ENCODE assay signal across 25 mouse cellular contexts in the genomic region with DNA sequence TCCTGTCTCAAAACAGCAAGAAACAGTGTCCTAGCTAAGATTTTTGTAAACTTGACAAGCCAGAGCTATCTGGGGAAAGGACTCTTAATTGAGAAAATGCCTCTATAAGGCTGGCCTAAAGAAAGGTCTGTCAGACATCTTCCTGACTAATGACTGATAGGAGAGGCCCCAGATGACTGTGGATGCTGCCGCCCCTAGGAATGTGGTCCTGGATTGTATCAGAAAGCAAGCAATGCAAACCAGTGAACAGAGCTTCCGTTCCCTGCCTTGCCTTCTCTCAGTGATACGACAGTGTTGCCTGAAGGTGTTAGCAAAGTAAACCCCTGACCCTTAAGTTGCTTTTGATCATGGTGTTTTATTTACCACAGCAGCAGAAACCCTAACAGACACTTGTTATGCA. TPM values are rescaled to one million over a fixed set of nuclear protein-coding genes. Genes with fewer than 3 reads are reported as not detected.
DNase-seq lines count a peak whose midpoint lies in the region; ATAC-seq lines count a peak whose summit lies in the region.
"Had no signal": no experiment of that assay in that cellular context is flagged by ENCODE, and none has a peak within 500 bp of the region (broad histone marks: within the 10 kb centered on the region; RNA-seq: fewer than 3 reads in every experiment).

No protein-coding gene starts in this region.

- 8% methylated on average over 3 of the region's 3 CpGs for WGBS in heart, embryonic 13.5 days
- WGBS in liver, embryonic 13.5 days (ENCODE audit: insufficient replicate concordance) = 80% methylated on average over 3 of the region's 3 CpGs
- WGBS in liver, embryonic 12.5 days (ENCODE audit: insufficient replicate concordance) = 71% methylated on average over 3 of the region's 3 CpGs

- H3K4me3 ChIP-seq in heart, embryonic 13.5 days = no peak overlapping the region
- H3K4me3 ChIP-seq in liver, embryonic 13.5 days (replicated peaks) = no peak overlapping the region
- no peak overlapping the region for H3K4me3 ChIP-seq in liver, embryonic 12.5 days
- H3K4me3 ChIP-seq: forebrain, embryonic 10.5 days; hindbrain, embryonic 12.5 days; left cerebral cortex, adult 2 months; liver, embryonic 15.5 days; stomach, embryonic 15.5 days had no signal

- no peaks in the 10 kb centered on the region for H3K9me3 ChIP-seq in heart, embryonic 13.5 days
- H3K9me3 ChIP-seq in liver, embryonic 13.5 days (replicated peaks) = no peaks in the 10 kb centered on the region
- no peaks in the 10 kb centered on the region for H3K9me3 ChIP-seq in liver, embryonic 12.5 days (replicated peaks)
- H3K9me3 ChIP-seq: forebrain, embryonic 10.5 days; G1E; hindbrain, embryonic 12.5 days; liver, embryonic 15.5 days; stomach, embryonic 15.5 days had no signal

- no peak overlapping the region for H3K9ac ChIP-seq in heart, embryonic 13.5 days
- H3K9ac ChIP-seq in liver, embryonic 13.5 days = no peak overlapping the region
- H3K9ac ChIP-seq in liver, embryonic 12.5 days = no peak overlapping the region
- H3K9ac ChIP-seq: hindbrain, embryonic 12.5 days; liver, embryonic 15.5 days; stomach, embryonic 15.5 days had no signal

- H3K27me3 ChIP-seq in heart, embryonic 13.5 days (replicated peaks) = no peaks in the 10 kb centered on the region
- H3K27me3 ChIP-seq in liver, embryonic 13.5 days = no peaks in the 10 kb centered on the region
- H3K27me3 ChIP-seq in liver, embryonic 12.5 days (replicated peaks) = no peaks in the 10 kb centered on the region
- H3K27me3 ChIP-seq: CH12.LX; hindbrain, embryonic 12.5 days; liver, embryonic 15.5 days; stomach, embryonic 15.5 days had no signal

- H3K36me3 ChIP-seq in heart, embryonic 13.5 days = peaks cover 43% of the 10 kb centered on the region
- H3K36me3 ChIP-seq in liver, embryonic 13.5 days = peaks cover 28% of the 10 kb centered on the region
- H3K36me3 ChIP-seq in liver, embryonic 12.5 days = peaks cover 57% of the 10 kb centered on the region

- peak overlapping the region; percentile 79 for H3K27ac ChIP-seq in heart, embryonic 13.5 days (replicated peaks)
- H3K27ac ChIP-seq in liver, embryonic 13.5 days = peak overlapping the region; percentile 51; the same call in 1 of the 2 replicates
- H3K27ac ChIP-seq in liver, embryonic 12.5 days = no peak overlapping the region
- H3K27ac ChIP-seq: forebrain, embryonic 10.5 days; hindbrain, embryonic 12.5 days; kidney, postnatal 0 days; left cerebral cortex, adult 2 months; liver, embryonic 15.5 days; stomach, embryonic 15.5 days had no signal

- H3K4me2 ChIP-seq in heart, embryonic 13.5 days = peak overlapping the region; percentile 40
- H3K4me2 ChIP-seq in liver, embryonic 13.5 days = no peak overlapping the region
- no peak overlapping the region for H3K4me2 ChIP-seq in liver, embryonic 12.5 days
- H3K4me2 ChIP-seq: hindbrain, embryonic 12.5 days; liver, embryonic 15.5 days; stomach, embryonic 15.5 days had no signal

- peaks cover 35% of the 10 kb centered on the region for H3K4me1 ChIP-seq in heart, embryonic 13.5 days
- peaks cover 15% of the 10 kb centered on the region for H3K4me1 ChIP-seq in liver, embryonic 13.5 days (replicated peaks)
- H3K4me1 ChIP-seq in liver, embryonic 12.5 days = peaks cover 14% of the 10 kb centered on the region
- H3K4me1 ChIP-seq: forebrain, embryonic 10.5 days; hindbrain, embryonic 12.5 days; liver, embryonic 15.5 days; stomach, embryonic 15.5 days had no signal

- ATAC-seq in heart, embryonic 13.5 days (ENCODE audit: extremely low read depth, insufficient number of reproducible peaks, low FRiP score, low TSS enrichment) = no peak; the same call in 1 of the 2 replicates
- ATAC-seq in liver, embryonic 13.5 days (ENCODE audit: low read depth) = no peak
- no peak for ATAC-seq in liver, embryonic 12.5 days
- ATAC-seq: forebrain, embryonic 16.5 days had no signal

- no peak for DNase-seq in heart, postnatal 4 days
- DNase-seq in liver, embryonic 13.5 days = no peak
- DNase-seq in ZHBTc4 (ENCODE audit: low read depth, low spot score) = peak; percentile 9
- DNase-seq in embryo, embryonic 9.5 days (ENCODE audit: extremely low spot score) = peak; percentile 15
- DNase-seq in cerebellum, adult 9-10 months = no peak
- no peak for DNase-seq in spleen, adult 12 weeks (ENCODE audit: low spot score)
- DNase-seq: adrenal gland, postnatal 25 days; B cell, adult 2 months; cerebellum, postnatal 14 days; gastrocnemius, postnatal 10 days; kidney, adult 2 months; lung, postnatal 4 days; right cerebral cortex, adult 18-20 months; right cerebral cortex, postnatal 4 days had no signal

RNA-seq across cellular contexts. Expression of gene Rev1, which starts 25.8 kb away (rescaled TPM):
- 19.6 and 19.7 TPM in 2 replicates for polyA plus RNA-seq in heart, embryonic 13.5 days (2015; fragmentation: Nextera tagmentation; extraction: Ambion mirVana)
- total RNA-seq in heart, postnatal 4 days (2021) = 10 to 100 TPM; 24.2 to 28.5 TPM
- polyA plus RNA-seq in liver, embryonic 13.5 days (2015; fragmentation: Nextera tagmentation; extraction: Ambion mirVana) = 15.3 and 20.5 TPM in 2 replicates
- polyA plus RNA-seq in liver, embryonic 12.5 days (2016; fragmentation: Nextera tagmentation; extraction: Ambion mirVana) = 28.1 and 28.4 TPM in 2 replicates

Comparison
In these comparisons a context has a peak if more than half of its experiments do, and no peak if none do; other contexts are left out.
1. DNase-seq: peak in ZHBTc4 (single experiment) and embryo, embryonic 9.5 days (single experiment); none in heart, postnatal 4 days (single experiment), liver, embryonic 13.5 days (single experiment), cerebellum, adult 9-10 months (single experiment) and spleen, adult 12 weeks (single experiment).